Mouse (Mus musculus): Measurements from ENCODE around the gene Wdpcp.

- TF ChIP-seq CTCF (IDR thresholded peaks at IDR 0.05; ENCODE audit: extremely low read depth, insufficient read length, insufficient replicate concordance, low read depth, low read length) (no peak), POLR2A (IDR thresholded peaks at IDR 0.05; ENCODE audit: low read depth, low read length) (no peak)
Observed at GRCm38 (mm10) chr11:21824941-21825340, 252.9 kb downstream of the Wdpcp start.
